Mouse (Mus musculus): ENCODE data around the gene Cgrrf1. TPM values are rescaled to one million over a fixed set of nuclear protein-coding genes. Genes with fewer than 3 reads are reported as not detected.

Cgrrf1 gene
- polyA plus RNA-seq, 1 experiment from 2014 or later, result 34.5 TPM

Other genes starting within 250 kb of the Cgrrf1 start
- 42.8 and 53.3 TPM in 2 replicates for gene Cdkn3, start 71.6 kb upstream of the Cgrrf1 start, polyA plus RNA-seq (2016; fragmentation: Nextera tagmentation; extraction: Ambion mirVana)
- 204 and 209 TPM in 2 replicates for gene Cnih1, start 43.7 kb upstream of the Cgrrf1 start, polyA plus RNA-seq (2016; fragmentation: Nextera tagmentation; extraction: Ambion mirVana)
- 106 and 107 TPM in 2 replicates for gene Gmfb, start 9.9 kb upstream of the Cgrrf1 start, polyA plus RNA-seq (2016; fragmentation: Nextera tagmentation; extraction: Ambion mirVana)
- gene Samd4, start 50.7 kb downstream of the Cgrrf1 start, polyA plus RNA-seq (2016; fragmentation: Nextera tagmentation; extraction: Ambion mirVana), result 3.4 and 3.7 TPM in 2 replicates